Mouse (Mus musculus): ENCODE results near the gene Tns1. TPM values are rescaled to one million over a fixed set of nuclear protein-coding genes. Genes with fewer than 3 reads are reported as not detected.
"Not testable (repeated sequence)": the region's sequence is repeated elsewhere in the genome, so short reads cannot be mapped to it uniquely, and the experiment has no call there.

The Tns1 gene
- polyA plus RNA-seq (2012; ENCODE audit: insufficient read depth, insufficient read length, missing spikeins), result 32.8 and 35.5 TPM in 2 replicates

- TF ChIP-seq CTCF (IDR thresholded peaks at IDR 0.05; ENCODE audit: low read depth, low read length), result no peak
- no peak for TF ChIP-seq POLR2A (IDR thresholded peaks at IDR 0.05; ENCODE audit: borderline replicate concordance, low read depth, low read length)
Measured at GRCm38 (mm10) chr1:74124021-74124981, at the start of gene Tns1. Gene Tns1, minus strand, starts transcription at chr1:74124449.

GRCm38 (mm10) chr1:74172722-74173121 lies 48.5 kb upstream of the Tns1 start:
- no peak overlapping the region for H3K4me3 ChIP-seq (ENCODE audit: insufficient read depth, low read length)
- no peaks in the 10 kb centered on the region for H3K4me1 ChIP-seq (ENCODE audit: control insufficient read depth, insufficient read depth, low read length)
- H3K27ac ChIP-seq (ENCODE audit: insufficient read depth, low read depth, low read length), result no peak overlapping the region
- no peak for TF ChIP-seq POLR2A (IDR thresholded peaks at IDR 0.05; ENCODE audit: borderline replicate concordance, low read depth, low read length)
- TF ChIP-seq CTCF (IDR thresholded peaks at IDR 0.05; ENCODE audit: low read depth, low read length), result no peak

More at GRCm38 (mm10) chr1:74124021-74124981, at the start of gene Tns1:
- Histone ChIP-seq H3K4me1 (ENCODE audit: control insufficient read depth, insufficient read depth, low read length) (peaks cover 10% of the 10 kb centered on the region), H3K27ac (ENCODE audit: insufficient read depth, low read depth, low read length) (no peak within 1 kb of the TSS), H3K4me3 (ENCODE audit: insufficient read depth, low read length) (peak within 1 kb of the TSS; percentile 50)

GRCm38 (mm10) chr1:74169721-74170120 lies 45.5 kb upstream of the Tns1 start:
- no peak for TF ChIP-seq POLR2A (IDR thresholded peaks at IDR 0.05; ENCODE audit: borderline replicate concordance, low read depth, low read length)
- TF ChIP-seq CTCF (IDR thresholded peaks at IDR 0.05; ENCODE audit: low read depth, low read length), result no peak
- no peak overlapping the region for H3K27ac ChIP-seq (ENCODE audit: insufficient read depth, low read depth, low read length)
- peaks cover 4% of the 10 kb centered on the region for H3K4me1 ChIP-seq (ENCODE audit: control insufficient read depth, insufficient read depth, low read length)
- H3K4me3 ChIP-seq (ENCODE audit: insufficient read depth, low read length), result no peak overlapping the region

GRCm38 (mm10) chr1:74167136-74167535 lies 42.9 kb upstream of the Tns1 start:
- H3K27ac ChIP-seq (ENCODE audit: insufficient read depth, low read depth, low read length), result no peak overlapping the region
- TF ChIP-seq CTCF (IDR thresholded peaks at IDR 0.05; ENCODE audit: low read depth, low read length) (no peak), POLR2A (IDR thresholded peaks at IDR 0.05; ENCODE audit: borderline replicate concordance, low read depth, low read length) (no peak)
- H3K4me1 ChIP-seq (ENCODE audit: control insufficient read depth, insufficient read depth, low read length), result peaks cover 4% of the 10 kb centered on the region
- no peak overlapping the region for H3K4me3 ChIP-seq (ENCODE audit: insufficient read depth, low read length)

GRCm38 (mm10) chr1:74160036-74160435 lies 35.8 kb upstream of the Tns1 start:
- Histone ChIP-seq H3K4me3 (ENCODE audit: insufficient read depth, low read length) (no peak overlapping the region), H3K4me1 (ENCODE audit: control insufficient read depth, insufficient read depth, low read length) (peaks cover 8% of the 10 kb centered on the region), H3K27ac (ENCODE audit: insufficient read depth, low read depth, low read length) (no peak overlapping the region)
- TF ChIP-seq POLR2A (IDR thresholded peaks at IDR 0.05; ENCODE audit: borderline replicate concordance, low read depth, low read length), result no peak
- no peak for TF ChIP-seq CTCF (IDR thresholded peaks at IDR 0.05; ENCODE audit: low read depth, low read length)

GRCm38 (mm10) chr1:74159613-74160012 lies 35.4 kb upstream of the Tns1 start:
- not testable (repeated sequence) for H3K4me1 ChIP-seq (ENCODE audit: control insufficient read depth, insufficient read depth, low read length); H3K4me3 ChIP-seq (ENCODE audit: insufficient read depth, low read length); H3K27ac ChIP-seq (ENCODE audit: insufficient read depth, low read depth, low read length)

GRCm38 (mm10) chr1:74156381-74156910 lies 32.2 kb upstream of the Tns1 start:
- Histone ChIP-seq H3K4me3 (ENCODE audit: insufficient read depth, low read length) (no peak overlapping the region), H3K27ac (ENCODE audit: insufficient read depth, low read depth, low read length) (no peak overlapping the region)

GRCm38 (mm10) chr1:74155435-74156012 lies 31.3 kb upstream of the Tns1 start:
- Histone ChIP-seq H3K27ac (ENCODE audit: insufficient read depth, low read depth, low read length) (no peak overlapping the region), H3K4me3 (ENCODE audit: insufficient read depth, low read length) (no peak overlapping the region), H3K4me1 (ENCODE audit: control insufficient read depth, insufficient read depth, low read length) (peaks cover 16% of the 10 kb centered on the region)
- no peak for TF ChIP-seq CTCF (IDR thresholded peaks at IDR 0.05; ENCODE audit: low read depth, low read length)
- no peak for TF ChIP-seq POLR2A (IDR thresholded peaks at IDR 0.05; ENCODE audit: borderline replicate concordance, low read depth, low read length)

More at GRCm38 (mm10) chr1:74156381-74156910, 32.2 kb upstream of the Tns1 start:
- H3K4me1 ChIP-seq (ENCODE audit: control insufficient read depth, insufficient read depth, low read length), result peaks cover 12% of the 10 kb centered on the region
- TF ChIP-seq CTCF (IDR thresholded peaks at IDR 0.05; ENCODE audit: low read depth, low read length) (no peak), POLR2A (IDR thresholded peaks at IDR 0.05; ENCODE audit: borderline replicate concordance, low read depth, low read length) (no peak)

- Histone ChIP-seq H3K27ac (ENCODE audit: insufficient read depth, low read depth, low read length) (no peak within 1 kb of the TSS), H3K4me1 (ENCODE audit: control insufficient read depth, insufficient read depth, low read length) (peaks cover 16% of the 10 kb centered on the region), H3K4me3 (ENCODE audit: insufficient read depth, low read length) (no peak within 1 kb of the TSS)
- no peak for TF ChIP-seq POLR2A (IDR thresholded peaks at IDR 0.05; ENCODE audit: borderline replicate concordance, low read depth, low read length)
- TF ChIP-seq CTCF (IDR thresholded peaks at IDR 0.05; ENCODE audit: low read depth, low read length), result no peak
Measured at GRCm38 (mm10) chr1:74153461-74154184, 29.4 kb upstream of the Tns1 start, which contains the start of gene Cxcr2. Gene Cxcr2, plus strand, starts transcription at chr1:74153989.

All from bone marrow macrophage, adult 2 months (primary cell).